Mouse (Mus musculus): ENCODE measurements at regions not wholly inside any gene's neighbourhood (a gene's known extent, or its start where the extent isn't known, plus 50 kb on each side); places are given as distances from the start of the nearest gene placed in this dataset.

GRCm38 (mm10) chr16:15052389-15052923 is 146.1 kb downstream of the Efcab1 start:
- Histone ChIP-seq H3K36me3 (no peaks in the 10 kb centered on the region), H3K9ac (no peak overlapping the region), H3K4me1 (replicated peaks) (peaks cover 30% of the 10 kb centered on the region), H3K9me3 (replicated peaks) (no peaks in the 10 kb centered on the region), H3K4me3 (peak overlapping the region; percentile 23; the same call in 1 of the 2 replicates), H3K27ac (ENCODE audit: poor library complexity, severe bottlenecking) (peak overlapping the region; percentile 73; the same call in 1 of the 2 replicates), H3K27me3 (replicated peaks) (no peaks in the 10 kb centered on the region), H3K4me2 (peak overlapping the region; percentile 68)
- no peak for ATAC-seq (ENCODE audit: insufficient number of reproducible peaks, low FRiP score)
- WGBS = 19% methylated on average over 7 of the region's 7 CpGs

- whole genome bisulfite sequencing = 2% methylated on average over 16 of the region's 16 CpGs
- Histone ChIP-seq H3K4me1 (replicated peaks) (peaks cover 30% of the 10 kb centered on the region), H3K4me3 (peak overlapping the region; percentile 23), H3K9me3 (replicated peaks) (no peaks in the 10 kb centered on the region), H3K36me3 (no peaks in the 10 kb centered on the region), H3K4me2 (peak overlapping the region; percentile 68), H3K9ac (peak overlapping the region; percentile 60), H3K27ac (ENCODE audit: poor library complexity, severe bottlenecking) (peak overlapping the region; percentile 73), H3K27me3 (replicated peaks) (no peaks in the 10 kb centered on the region)
- ATAC-seq (ENCODE audit: insufficient number of reproducible peaks, low FRiP score) = peak; percentile 77
These were observed 146.8 kb downstream of the Efcab1 start for GRCm38 (mm10) chr16:15052924-15053793.

GRCm38 (mm10) chr16:15053840-15054239 is 147.4 kb downstream of the Efcab1 start:
- Histone ChIP-seq H3K9ac (no peak overlapping the region), H3K4me3 (no peak overlapping the region), H3K27ac (ENCODE audit: poor library complexity, severe bottlenecking) (no peak overlapping the region), H3K27me3 (replicated peaks) (no peaks in the 10 kb centered on the region), H3K4me1 (replicated peaks) (peaks cover 30% of the 10 kb centered on the region), H3K36me3 (no peaks in the 10 kb centered on the region), H3K4me2 (peak overlapping the region; percentile 68), H3K9me3 (replicated peaks) (no peaks in the 10 kb centered on the region)
- 3% methylated on average over 4 of the region's 4 CpGs for WGBS
- ATAC-seq (ENCODE audit: insufficient number of reproducible peaks, low FRiP score) = 0 out of 2 replicates have a peak, but pooled peaks have one; percentile 59

- ATAC-seq (ENCODE audit: insufficient number of reproducible peaks, low FRiP score) = no peak
- no peaks in the 10 kb centered on the region for H3K27me3 ChIP-seq (replicated peaks)
- H3K9ac ChIP-seq = no peak overlapping the region
- peaks cover 30% of the 10 kb centered on the region for H3K4me1 ChIP-seq (replicated peaks)
- H3K9me3 ChIP-seq (replicated peaks) = no peaks in the 10 kb centered on the region
- no peak overlapping the region for H3K4me3 ChIP-seq
- no peak overlapping the region for H3K4me2 ChIP-seq
- WGBS = 39% methylated on average over 5 of the region's 5 CpGs
- no peaks in the 10 kb centered on the region for H3K36me3 ChIP-seq
- H3K27ac ChIP-seq (ENCODE audit: poor library complexity, severe bottlenecking) = no peak overlapping the region
These were observed 148.0 kb downstream of the Efcab1 start for GRCm38 (mm10) chr16:15054306-15055001.

GRCm38 (mm10) chr16:15055697-15056096 is 149.3 kb downstream of the Efcab1 start:
- Histone ChIP-seq H3K36me3 (no peaks in the 10 kb centered on the region), H3K9ac (no peak overlapping the region), H3K4me3 (no peak overlapping the region), H3K27ac (ENCODE audit: poor library complexity, severe bottlenecking) (no peak overlapping the region), H3K27me3 (replicated peaks) (no peaks in the 10 kb centered on the region), H3K4me1 (replicated peaks) (peaks cover 30% of the 10 kb centered on the region), H3K9me3 (replicated peaks) (no peaks in the 10 kb centered on the region), H3K4me2 (no peak overlapping the region)
- no peak for ATAC-seq (ENCODE audit: insufficient number of reproducible peaks, low FRiP score)
- 79% methylated on average over 5 of the region's 5 CpGs for WGBS

GRCm38 (mm10) chr16:15070485-15070960 is 164.1 kb downstream of the Efcab1 start:
- Histone ChIP-seq H3K4me3 (no peak overlapping the region), H3K9ac (no peak overlapping the region), H3K27me3 (replicated peaks) (no peaks in the 10 kb centered on the region), H3K9me3 (replicated peaks) (no peaks in the 10 kb centered on the region), H3K4me2 (no peak overlapping the region), H3K4me1 (replicated peaks) (no peaks in the 10 kb centered on the region), H3K36me3 (no peaks in the 10 kb centered on the region), H3K27ac (ENCODE audit: poor library complexity, severe bottlenecking) (no peak overlapping the region)
- WGBS = 76% methylated on average over 7 of the region's 7 CpGs
- no peak for ATAC-seq (ENCODE audit: insufficient number of reproducible peaks, low FRiP score)

GRCm38 (mm10) chr16:15074407-15074806 is 168.0 kb downstream of the Efcab1 start:
- H3K4me3 ChIP-seq = no peak overlapping the region
- H3K9me3 ChIP-seq (replicated peaks) = no peaks in the 10 kb centered on the region
- H3K27ac ChIP-seq (ENCODE audit: poor library complexity, severe bottlenecking) = no peak overlapping the region
- no peak for ATAC-seq (ENCODE audit: insufficient number of reproducible peaks, low FRiP score)
- H3K4me2 ChIP-seq = no peak overlapping the region
- no peaks in the 10 kb centered on the region for H3K36me3 ChIP-seq
- no peaks in the 10 kb centered on the region for H3K27me3 ChIP-seq (replicated peaks)
- H3K4me1 ChIP-seq (replicated peaks) = no peaks in the 10 kb centered on the region
- H3K9ac ChIP-seq = no peak overlapping the region

GRCm38 (mm10) chr16:15083692-15084091 is 177.3 kb downstream of the Efcab1 start:
- peaks cover 3% of the 10 kb centered on the region; the same call in 1 of the 2 replicates for H3K9me3 ChIP-seq (replicated peaks)
- H3K4me1 ChIP-seq (replicated peaks) = peaks cover 7% of the 10 kb centered on the region
- H3K4me2 ChIP-seq = 0 out of 2 replicates have a peak overlapping the region, but pooled peaks have one; percentile 96
- no peaks in the 10 kb centered on the region for H3K36me3 ChIP-seq
- H3K27me3 ChIP-seq (replicated peaks) = no peaks in the 10 kb centered on the region
- H3K4me3 ChIP-seq = no peak overlapping the region
- no peak for ATAC-seq (ENCODE audit: insufficient number of reproducible peaks, low FRiP score)
- WGBS = 54% methylated on average over 3 of the region's 3 CpGs
- no peak overlapping the region for H3K27ac ChIP-seq (ENCODE audit: poor library complexity, severe bottlenecking)
- H3K9ac ChIP-seq = no peak overlapping the region

GRCm38 (mm10) chr16:15084147-15084752 is 177.8 kb downstream of the Efcab1 start:
- 26% methylated on average over 10 of the region's 10 CpGs for WGBS
- ATAC-seq (ENCODE audit: insufficient number of reproducible peaks, low FRiP score) = no peak
- Histone ChIP-seq H3K4me1 (replicated peaks) (peaks cover 7% of the 10 kb centered on the region), H3K36me3 (no peaks in the 10 kb centered on the region), H3K9ac (no peak overlapping the region), H3K9me3 (replicated peaks) (peaks cover 3% of the 10 kb centered on the region; the same call in 1 of the 2 replicates), H3K27me3 (replicated peaks) (no peaks in the 10 kb centered on the region), H3K4me3 (peak overlapping the region; percentile 67), H3K4me2 (peak overlapping the region; percentile 96), H3K27ac (ENCODE audit: poor library complexity, severe bottlenecking) (peak overlapping the region; percentile 58; the same call in 1 of the 2 replicates)

GRCm38 (mm10) chr16:15084753-15085728 is 178.6 kb downstream of the Efcab1 start:
- H3K4me3 ChIP-seq = peak overlapping the region; percentile 67
- peaks cover 3% of the 10 kb centered on the region; the same call in 1 of the 2 replicates for H3K9me3 ChIP-seq (replicated peaks)
- peak overlapping the region; percentile 63 for H3K9ac ChIP-seq
- peak; percentile 87 for ATAC-seq (ENCODE audit: insufficient number of reproducible peaks, low FRiP score)
- peak overlapping the region; percentile 58 for H3K27ac ChIP-seq (ENCODE audit: poor library complexity, severe bottlenecking)
- no peaks in the 10 kb centered on the region for H3K27me3 ChIP-seq (replicated peaks)
- peaks cover 7% of the 10 kb centered on the region for H3K4me1 ChIP-seq (replicated peaks)
- no peaks in the 10 kb centered on the region for H3K36me3 ChIP-seq
- peak overlapping the region; percentile 96 for H3K4me2 ChIP-seq
- WGBS = 1% methylated on average over 56 of the region's 56 CpGs

Measured in heart, embryonic 12.5 days (tissue).